Mouse (Mus musculus): ENCODE data around the gene Tmx2.

DNA sequence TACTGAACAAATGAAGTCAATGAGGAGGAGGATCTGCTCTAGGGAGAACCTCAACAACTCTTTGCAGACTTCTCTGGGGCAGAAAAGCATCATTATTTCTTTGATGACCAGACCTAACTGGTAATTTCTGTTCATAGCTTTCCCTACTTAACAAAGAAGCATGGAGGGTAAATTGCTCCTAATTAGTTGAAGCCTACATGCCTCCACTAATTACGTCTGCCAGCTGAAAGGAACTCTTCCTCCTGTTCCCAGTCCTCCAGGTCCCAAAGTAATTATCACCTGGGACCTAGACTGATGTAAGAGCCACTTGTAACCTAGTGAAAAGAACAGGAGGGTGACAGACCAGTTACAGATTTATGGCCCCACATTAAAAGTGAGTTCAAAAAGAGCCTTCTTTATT, 28.6 kb upstream of the Tmx2 start:
- TF ChIP-seq ELF1 (IDR thresholded peaks at IDR 0.05; ENCODE audit: low read depth, low read length) (no peak), CTCF (IDR thresholded peaks at IDR 0.05 in 2 of 3, conservative IDR thresholded peaks at IDR 0.05 in 1 of 3; ENCODE audit: control insufficient read depth in 1 of 3, insufficient read depth in 1 of 3, low read depth in 2 of 3, low read length in 3 of 3, poor library complexity in 1 of 3, severe bottlenecking in 1 of 3) (no peak), KAT2A (conservative IDR thresholded peaks at IDR 0.05; ENCODE audit: low read depth, low read length) (no peak), GATA1 (IDR thresholded peaks at IDR 0.05; ENCODE audit: low read depth, low read length) (no peak), POLR2A (IDR thresholded peaks at IDR 0.05; ENCODE audit: control insufficient read depth in 1 of 2, insufficient read depth in 1 of 2, low read depth in 1 of 2, low read length in 2 of 2, poor library complexity in 1 of 2) (no peak), TBP (IDR thresholded peaks at IDR 0.05; ENCODE audit: low read depth, low read length) (no peak), NELFE (IDR thresholded peaks at IDR 0.05; ENCODE audit: low read depth, low read length) (no peak), POLR2AphosphoS5 (IDR thresholded peaks at IDR 0.05; ENCODE audit: borderline replicate concordance, low read depth, low read length) (no peak), USF1 (IDR thresholded peaks at IDR 0.05; ENCODE audit: low read depth, low read length) (no peak)

All from MEL (cell line).